Mouse (Mus musculus) heart, adult 2 months (tissue): ENCODE results near the gene Clstn3. TPM values are rescaled to one million over a fixed set of nuclear protein-coding genes. Genes with fewer than 3 reads are reported as not detected.
A peak's percentile ranks its signal among the peaks of the same experiment; 100 is the strongest.
"Not testable (repeated sequence)": the region's sequence is repeated elsewhere in the genome, so short reads cannot be mapped to it uniquely, and the experiment has no call there.

Experiments used
- DNase-seq, 2 experiments: peaks; one replicate each; pipeline ENCODE4 v3.0.0; 2021
- H3K27ac ChIP-seq: fragments of 200-600 bp; 2 replicates; pipeline ENCODE4 v1.8.1; 2022
- H3K27me3 ChIP-seq: fragments of 200-500 bp; 2 replicates; pipeline ENCODE4 v1.6.1; 2012; ENCODE audit warnings: mild to moderate bottlenecking, low read length, inconsistent platforms, mixed read lengths; ENCODE audit not compliant: control insufficient read depth, insufficient read depth
- H3K36me3 ChIP-seq: fragments of 200-500 bp; 2 replicates; pipeline ENCODE4 v1.6.1; 2012; ENCODE audit warnings: low read length, inconsistent platforms; ENCODE audit not compliant: control insufficient read depth, insufficient read depth
- H3K4me1 ChIP-seq: fragments of 200-500 bp; 2 replicates; pipeline ENCODE4 v1.6.1; 2011; ENCODE audit warnings: low read length; ENCODE audit not compliant: control insufficient read depth, insufficient read depth
- H3K4me3 ChIP-seq: fragments of 200-600 bp; 2 replicates; pipeline ENCODE4 v1.8.1; 2022
- H3K79me2 ChIP-seq: fragments of 200-500 bp; replicated peaks from 2 replicates; pipeline ENCODE4 v1.6.1; 2012; ENCODE audit warnings: mild to moderate bottlenecking, inconsistent platforms, low read length, moderate library complexity, mixed read lengths; ENCODE audit not compliant: control insufficient read depth, insufficient read depth
- H3K9ac ChIP-seq: fragments of 200-500 bp; 2 replicates; pipeline ENCODE4 v1.6.1; 2012; ENCODE audit warnings: low read depth, mild to moderate bottlenecking, control low read depth, inconsistent platforms, low read length, mixed read lengths
- CTCF ChIP-seq: fragments of 200-600 bp; IDR thresholded peaks from 2 replicates; pipeline ENCODE4 v1.8.1; 2022; ENCODE audit warnings: antibody characterized with exemption, mild to moderate bottlenecking, moderate library complexity
- EP300 ChIP-seq: fragments of 200-500 bp; IDR thresholded peaks from 2 replicates; pipeline ENCODE4 v1.6.1; 2011; ENCODE audit warnings: low read depth, low read length, control low read depth; ENCODE audit not compliant: insufficient read depth
- POLR2A ChIP-seq: fragments of 200-500 bp; IDR thresholded peaks from 2 replicates; pipeline ENCODE4 v1.6.1; 2011; ENCODE audit warnings: mild to moderate bottlenecking, low read depth, low read length, control low read depth; ENCODE audit not compliant: insufficient read depth
- WGBS: fragments of 180-500 bp; shearing (Covaris S2); methylation state at CpG from one replicate; pipeline ENCODE4 v1.1.7; 2018; 5-methylcytosine and 5-hydroxymethylcytosine counted together
- intact Hi-C: fragments of 180-260 bp; cut with DNase I; formaldehyde crosslinking; loops from one replicate; pipeline ENCODE4 v1.15.1; 2025
- polyA plus RNA-seq: library from polyadenylated mRNA; depleted of rRNA; stranded (reverse); fragments of >200 nt; gene quantifications from 2 replicates; pipeline ENCODE4 v1.2.3, GENCODE M21; 2012
- total RNA-seq, 2 experiments: library from RNA; stranded (reverse); gene quantifications; 2 replicates each; pipeline ENCODE4 v1.2.3; 2021

The Clstn3 gene
- total and polyA plus RNA-seq, 3 experiments = 1.4 to 11.8 (median 1.9) TPM

DNA sequence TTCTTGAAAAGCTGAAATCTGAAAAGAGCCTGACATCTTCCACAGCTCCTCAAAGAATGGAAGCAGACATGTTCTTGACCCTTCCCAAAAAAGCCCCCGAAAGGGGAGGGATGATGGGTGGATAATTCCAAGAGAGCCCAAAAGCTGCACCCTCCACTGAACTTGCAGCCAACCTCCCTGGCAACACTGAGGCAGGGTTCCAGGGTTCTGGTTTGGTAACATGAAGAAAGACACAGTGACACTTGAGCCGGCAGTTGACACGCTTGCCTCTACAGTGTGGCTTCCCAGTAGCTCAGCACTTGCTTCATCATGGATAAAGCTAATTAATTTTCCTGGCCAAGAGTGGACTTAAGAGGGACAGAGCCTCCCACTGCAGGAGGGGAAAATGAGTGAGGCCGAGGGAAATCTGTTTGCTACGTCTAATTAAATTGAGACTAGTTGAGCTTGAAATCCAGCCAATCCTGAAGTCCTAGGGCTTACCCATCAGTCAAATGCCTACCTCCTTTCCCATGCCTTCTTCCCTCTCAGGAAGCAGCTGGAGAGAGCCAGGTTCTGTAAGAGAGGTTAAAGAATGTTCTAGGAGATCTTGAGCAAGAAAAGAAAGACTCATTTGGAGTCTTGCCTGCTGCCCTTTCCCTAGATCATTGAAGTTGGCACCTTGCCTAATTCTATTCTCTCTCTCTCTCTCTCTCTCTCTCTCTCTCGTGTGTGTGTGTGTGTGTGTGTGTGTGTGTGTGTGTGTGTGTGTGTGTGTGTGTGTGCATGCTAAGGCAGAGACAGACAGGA is 36.6 kb downstream of the Clstn3 start:
- H3K9ac ChIP-seq = no peak overlapping the region
- intact Hi-C loops = no loop called here
- H3K27ac ChIP-seq = no peak overlapping the region
- H3K4me1 ChIP-seq = no peaks in the 10 kb centered on the region
- H3K79me2 ChIP-seq = no peaks in the 10 kb centered on the region
- 50% methylated on average over 6 of the region's 6 CpGs for WGBS
- TF ChIP-seq POLR2A (no peak), EP300 (no peak), CTCF (no peak)
- no peaks in the 10 kb centered on the region for H3K27me3 ChIP-seq
- H3K36me3 ChIP-seq = no peaks in the 10 kb centered on the region
- no peak for DNase-seq
- H3K4me3 ChIP-seq = no peak overlapping the region

DNA sequence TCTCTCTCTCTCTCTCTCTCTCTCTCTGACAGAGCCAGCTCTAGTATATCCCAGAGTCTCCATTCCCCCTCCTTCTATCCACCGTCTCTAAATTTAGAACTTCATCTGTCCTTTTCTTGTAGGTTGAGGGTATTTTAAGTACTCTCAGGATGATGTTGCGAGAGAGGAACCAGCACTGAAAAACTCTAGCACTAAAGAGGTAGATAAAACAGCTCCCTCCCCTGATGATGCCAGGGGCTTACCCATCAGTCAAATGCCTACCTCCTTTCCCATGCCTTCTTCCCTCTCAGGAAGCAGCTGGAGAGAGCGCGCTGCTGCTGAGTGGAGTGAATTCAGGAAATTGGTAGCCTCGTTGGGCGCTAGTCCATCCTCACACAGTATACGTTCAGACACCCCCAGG is 37.3 kb downstream of the Clstn3 start:
- no peak overlapping the region for H3K4me3 ChIP-seq
- intact Hi-C loops = no loop called here
- no peaks in the 10 kb centered on the region for H3K27me3 ChIP-seq
- no peaks in the 10 kb centered on the region for H3K79me2 ChIP-seq
- H3K9ac ChIP-seq = no peak overlapping the region
- H3K4me1 ChIP-seq = no peaks in the 10 kb centered on the region
- no peaks in the 10 kb centered on the region for H3K36me3 ChIP-seq
- H3K27ac ChIP-seq = no peak overlapping the region
- 58% methylated on average over 7 of the region's 7 CpGs for WGBS
- DNase-seq = no peak
- TF ChIP-seq EP300 (no peak), CTCF (no peak), POLR2A (no peak)

DNA sequence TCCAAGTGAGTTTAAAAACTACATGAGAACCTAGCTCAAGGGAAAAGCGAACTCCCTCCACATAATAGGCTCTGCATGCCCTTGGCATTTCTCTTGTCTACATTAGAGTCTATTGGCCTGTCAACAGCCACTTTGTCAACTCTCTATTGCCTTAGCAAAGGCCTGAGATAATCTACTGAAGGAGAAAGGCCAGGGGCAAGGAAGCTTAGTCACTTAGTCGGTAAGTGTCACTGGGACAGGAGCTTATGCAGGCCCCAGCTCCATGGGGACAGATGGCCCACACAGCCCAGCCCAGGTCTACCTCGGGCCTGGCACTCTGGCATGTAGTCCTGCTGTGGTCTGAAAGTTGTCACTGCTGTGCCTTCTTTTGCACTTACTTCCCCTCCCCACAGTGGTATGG is 38.0 kb downstream of the Clstn3 start:
- H3K4me1 ChIP-seq = no peaks in the 10 kb centered on the region
- TF ChIP-seq EP300 = no peak
- TF ChIP-seq POLR2A = no peak
- no peak for TF ChIP-seq CTCF
- intact Hi-C loops = no loop called here
- 34% methylated on average over 3 of the region's 3 CpGs for WGBS
- no peaks in the 10 kb centered on the region for H3K79me2 ChIP-seq
- no peaks in the 10 kb centered on the region for H3K36me3 ChIP-seq
- H3K27me3 ChIP-seq = no peaks in the 10 kb centered on the region
- DNase-seq = no peak
- H3K9ac ChIP-seq = no peak overlapping the region
- H3K4me3 ChIP-seq = no peak overlapping the region
- no peak overlapping the region for H3K27ac ChIP-seq

DNA sequence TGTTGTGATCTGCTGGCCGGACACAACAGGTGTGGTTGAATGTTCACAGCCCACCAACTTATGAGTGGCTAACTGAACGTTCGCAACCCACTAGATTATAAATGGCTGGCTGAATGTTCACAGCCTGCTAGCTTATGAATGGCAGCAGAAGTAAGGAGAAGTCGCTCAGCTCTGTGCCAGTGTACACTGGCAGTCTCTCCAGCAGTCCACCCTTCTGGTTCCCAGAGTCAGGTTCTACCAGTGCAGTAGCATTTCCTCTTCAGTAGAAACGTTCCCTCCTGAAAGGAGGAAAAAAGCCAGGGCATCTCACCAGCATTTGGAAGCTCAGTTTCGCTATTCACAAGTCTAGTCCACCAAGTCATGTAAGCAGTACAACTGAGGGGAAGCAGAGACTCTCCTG is 39.1 kb downstream of the Clstn3 start:
- no peaks in the 10 kb centered on the region for H3K79me2 ChIP-seq
- 70% methylated on average over 6 of the region's 6 CpGs for WGBS
- no peaks in the 10 kb centered on the region for H3K27me3 ChIP-seq
- DNase-seq = no peak
- no peaks in the 10 kb centered on the region for H3K36me3 ChIP-seq
- TF ChIP-seq CTCF (no peak), POLR2A (no peak), EP300 (no peak)
- no peak overlapping the region for H3K4me3 ChIP-seq
- H3K27ac ChIP-seq = no peak overlapping the region
- intact Hi-C loops = no loop called here
- no peaks in the 10 kb centered on the region for H3K4me1 ChIP-seq
- no peak overlapping the region for H3K9ac ChIP-seq

DNA sequence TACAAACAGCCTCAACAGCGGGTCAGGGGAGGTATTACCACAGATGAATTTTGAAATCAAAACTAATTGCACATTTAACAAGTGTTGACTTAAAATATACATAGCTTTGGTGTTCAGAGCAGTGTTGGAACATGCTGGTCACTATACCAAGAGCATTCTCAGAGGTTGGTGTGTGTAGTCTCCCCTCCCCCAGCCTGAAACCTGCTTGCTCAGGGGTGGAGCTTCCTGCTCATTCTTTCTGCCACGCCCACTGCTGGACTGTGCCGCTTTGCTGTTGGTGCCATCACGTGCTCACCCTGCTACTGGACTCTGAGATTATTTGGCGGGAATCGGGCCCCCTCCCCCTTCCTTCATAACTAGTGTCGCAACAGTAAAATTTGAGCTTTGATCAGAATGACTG is 39.6 kb downstream of the Clstn3 start:
- H3K27me3 ChIP-seq, H3K4me3 ChIP-seq, H3K27ac ChIP-seq, H3K36me3 ChIP-seq, H3K9ac ChIP-seq, intact Hi-C loops, H3K4me1 ChIP-seq, H3K79me2 ChIP-seq: not testable (repeated sequence)
- 54% methylated on average over 7 of the region's 7 CpGs for WGBS
- peak in 1 of 2 experiments; percentile 17 for DNase-seq

DNA sequence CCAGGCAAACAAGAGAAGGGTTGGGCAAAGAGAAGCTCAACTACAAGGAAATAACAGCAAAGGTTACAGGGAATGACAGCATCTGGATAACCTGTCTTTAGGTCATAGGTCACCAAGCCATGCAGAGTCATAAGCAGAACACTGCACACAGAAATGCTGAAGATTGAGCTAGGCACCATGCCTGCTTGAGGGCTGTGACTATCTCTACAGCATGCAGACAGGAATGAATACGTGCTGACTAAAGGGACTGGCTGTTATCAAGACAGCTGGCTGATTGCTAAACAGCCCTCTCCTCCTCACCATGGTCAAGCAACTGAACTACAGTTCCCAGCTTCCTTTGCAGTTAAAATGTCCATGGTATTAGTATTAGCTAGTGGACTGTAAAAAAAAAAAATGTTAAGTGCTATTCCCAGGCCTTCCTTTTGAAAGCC is 40.5 kb downstream of the Clstn3 start:
- Histone ChIP-seq H3K4me3 (no peak overlapping the region), H3K79me2 (no peaks in the 10 kb centered on the region), H3K27me3 (no peaks in the 10 kb centered on the region), H3K4me1 (no peaks in the 10 kb centered on the region), H3K36me3 (no peaks in the 10 kb centered on the region), H3K9ac (no peak overlapping the region), H3K27ac (no peak overlapping the region)
- WGBS = 40% methylated on average over 1 of the region's 1 CpGs
- intact Hi-C loops = no loop called here
- TF ChIP-seq CTCF = no peak
- no peak for TF ChIP-seq EP300
- no peak for DNase-seq

DNA sequence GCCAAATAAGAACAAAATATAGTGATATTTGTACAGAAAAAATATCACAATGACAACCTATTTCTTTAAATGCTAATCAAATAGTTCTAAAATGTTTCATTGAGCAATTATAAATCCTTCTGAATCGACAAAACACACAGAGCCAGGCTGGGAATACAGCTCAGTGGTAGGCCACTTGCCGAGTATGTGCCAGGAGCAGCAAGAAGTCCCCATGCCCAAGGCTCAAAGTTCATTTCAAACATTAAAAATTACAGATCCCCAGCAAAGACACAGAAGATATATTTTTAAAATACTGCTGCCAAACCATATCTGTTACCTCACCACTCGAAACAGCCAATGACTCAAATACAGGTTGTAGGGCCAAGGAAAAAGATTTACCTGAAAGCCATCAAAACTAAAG is 45.9 kb downstream of the Clstn3 start:
- intact Hi-C loops = no loop called here

More for the DNA sequence above, 45.9 kb downstream of the Clstn3 start:
- H3K4me1 ChIP-seq = no peaks in the 10 kb centered on the region; the same call in 1 of the 2 replicates
- no peak overlapping the region for H3K27ac ChIP-seq
- TF ChIP-seq CTCF = no peak
- no peak overlapping the region for H3K9ac ChIP-seq
- no peaks in the 10 kb centered on the region for H3K27me3 ChIP-seq
- no peak overlapping the region for H3K4me3 ChIP-seq
- 86% methylated on average over 3 of the region's 3 CpGs for WGBS
- no peak for DNase-seq
- H3K36me3 ChIP-seq = peaks cover 4% of the 10 kb centered on the region
- H3K79me2 ChIP-seq = no peaks in the 10 kb centered on the region
